ENCODE assay signal across 23 mouse cellular contexts in genomic region chr8:10490420-10490784, GRCm38 (mm10).
DNase-seq lines count a peak whose midpoint lies in the region; ATAC-seq lines count a peak whose summit lies in the region.
"Had no signal": no experiment of that assay in that cellular context is flagged by ENCODE, and none has a peak within 500 bp of the region (broad histone marks: within the 10 kb centered on the region; RNA-seq: fewer than 3 reads in every experiment).

No protein-coding gene starts in this region.

- no peaks in the 10 kb centered on the region for H3K9me3 ChIP-seq in forebrain, embryonic 16.5 days (ENCODE audit: control insufficient read depth, low read length)
- no peaks in the 10 kb centered on the region for H3K9me3 ChIP-seq in forebrain, embryonic 10.5 days
- H3K9me3 ChIP-seq in midbrain, embryonic 16.5 days (replicated peaks; ENCODE audit: control insufficient read depth, low read length, poor library complexity, severe bottlenecking) = no peaks in the 10 kb centered on the region
- no peaks in the 10 kb centered on the region for H3K9me3 ChIP-seq in midbrain, embryonic 10.5 days (replicated peaks)
- H3K9me3 ChIP-seq: heart, embryonic 13.5 days; intestine, embryonic 15.5 days; limb, embryonic 13.5 days; liver, embryonic 12.5 days; midbrain, embryonic 12.5 days; stomach, embryonic 15.5 days had no signal

- H3K36me3 ChIP-seq in forebrain, embryonic 16.5 days (ENCODE audit: control insufficient read depth, insufficient read depth) = no peaks in the 10 kb centered on the region
- no peaks in the 10 kb centered on the region for H3K36me3 ChIP-seq in forebrain, embryonic 10.5 days (replicated peaks)
- no peaks in the 10 kb centered on the region for H3K36me3 ChIP-seq in midbrain, embryonic 16.5 days (ENCODE audit: control insufficient read depth, insufficient read depth, low read length)
- no peaks in the 10 kb centered on the region for H3K36me3 ChIP-seq in midbrain, embryonic 10.5 days
- H3K36me3 ChIP-seq: heart, embryonic 13.5 days; intestine, embryonic 15.5 days; limb, embryonic 13.5 days; liver, embryonic 12.5 days; midbrain, embryonic 12.5 days; stomach, embryonic 15.5 days had no signal

- no peak for DNase-seq in forebrain, embryonic 10.5 days (ENCODE audit: extremely low spot score, low spot score)
- DNase-seq in layer of hippocampus, postnatal 10 days (ENCODE audit: low spot score in 2 of 2) = peak; percentile 42 to 62
- DNase-seq in layer of hippocampus, postnatal 25 days (ENCODE audit: extremely low spot score in 1 of 2, low spot score in 1 of 2) = no peak
- no peak for DNase-seq in midbrain, embryonic 10.5 days (ENCODE audit: low spot score)
- DNase-seq: adrenal gland, adult 2 months; cerebellum, adult 18-20 months; gastrocnemius, postnatal 25 days; heart, adult 2 months; heart, postnatal 14 days; kidney, adult 8-10 months; kidney, postnatal 14 days; lung, adult 18-20 months; lung, postnatal 10 days; thymus, postnatal 25 days had no signal

- H3K4me2 ChIP-seq in forebrain, embryonic 16.5 days (ENCODE audit: low read length) = no peak overlapping the region
- no peak overlapping the region for H3K4me2 ChIP-seq in midbrain, embryonic 16.5 days (ENCODE audit: low read length)
- H3K4me2 ChIP-seq: heart, embryonic 13.5 days; hindbrain, embryonic 14.5 days; intestine, embryonic 15.5 days; limb, embryonic 13.5 days; liver, embryonic 12.5 days; midbrain, embryonic 12.5 days; stomach, embryonic 15.5 days had no signal

- no peaks in the 10 kb centered on the region for H3K27me3 ChIP-seq in forebrain, embryonic 16.5 days (replicated peaks; ENCODE audit: control insufficient read depth, insufficient read depth, low read length)
- H3K27me3 ChIP-seq in forebrain, embryonic 10.5 days (ENCODE audit: poor library complexity, severe bottlenecking) = no peaks in the 10 kb centered on the region
- H3K27me3 ChIP-seq in midbrain, embryonic 16.5 days (ENCODE audit: control insufficient read depth, insufficient read depth, low read depth, low read length) = no peaks in the 10 kb centered on the region
- H3K27me3 ChIP-seq in midbrain, embryonic 10.5 days (ENCODE audit: low read depth, poor library complexity, severe bottlenecking) = no peaks in the 10 kb centered on the region
- H3K27me3 ChIP-seq: heart, embryonic 13.5 days; intestine, embryonic 15.5 days; limb, embryonic 13.5 days; liver, embryonic 12.5 days; midbrain, embryonic 12.5 days; stomach, embryonic 15.5 days had no signal

- H3K9ac ChIP-seq in forebrain, embryonic 16.5 days (replicated peaks; ENCODE audit: low read depth, low read length) = no peak overlapping the region
- H3K9ac ChIP-seq in midbrain, embryonic 16.5 days (ENCODE audit: low read depth, low read length) = no peak overlapping the region
- H3K9ac ChIP-seq: heart, embryonic 13.5 days; hindbrain, embryonic 14.5 days; intestine, embryonic 15.5 days; limb, embryonic 13.5 days; liver, embryonic 12.5 days; midbrain, embryonic 12.5 days; stomach, embryonic 15.5 days had no signal

- H3K4me3 ChIP-seq in forebrain, embryonic 16.5 days (replicated peaks; ENCODE audit: low read length) = no peak overlapping the region
- no peak overlapping the region for H3K4me3 ChIP-seq in forebrain, embryonic 10.5 days
- H3K4me3 ChIP-seq in midbrain, embryonic 16.5 days (ENCODE audit: low read depth, low read length) = no peak overlapping the region
- no peak overlapping the region for H3K4me3 ChIP-seq in midbrain, embryonic 10.5 days
- H3K4me3 ChIP-seq: heart, adult 2 months; heart, embryonic 13.5 days; intestine, embryonic 15.5 days; limb, embryonic 13.5 days; liver, embryonic 12.5 days; midbrain, embryonic 12.5 days; stomach, embryonic 15.5 days had no signal

- peaks cover 13% of the 10 kb centered on the region for H3K4me1 ChIP-seq in forebrain, embryonic 16.5 days (replicated peaks; ENCODE audit: control insufficient read depth, insufficient read depth, low read length)
- H3K4me1 ChIP-seq in forebrain, embryonic 10.5 days = no peaks in the 10 kb centered on the region
- H3K4me1 ChIP-seq in midbrain, embryonic 16.5 days (ENCODE audit: control insufficient read depth, insufficient read depth, low read length) = no peaks in the 10 kb centered on the region
- H3K4me1 ChIP-seq in midbrain, embryonic 10.5 days = no peaks in the 10 kb centered on the region
- H3K4me1 ChIP-seq: heart, embryonic 13.5 days; intestine, embryonic 15.5 days; limb, embryonic 13.5 days; liver, embryonic 12.5 days; midbrain, embryonic 12.5 days; stomach, embryonic 15.5 days had no signal

- WGBS in forebrain, embryonic 16.5 days = 77% methylated on average over 2 of the region's 2 CpGs
- 97% methylated on average over 2 of the region's 2 CpGs for WGBS in forebrain, embryonic 10.5 days
- 95% methylated on average over 2 of the region's 2 CpGs for WGBS in midbrain, embryonic 16.5 days
- WGBS in midbrain, embryonic 10.5 days = 93% methylated on average over 2 of the region's 2 CpGs

- peak; percentile 59 for ATAC-seq in forebrain, embryonic 16.5 days
- peak; percentile 32; the same call in 1 of the 2 replicates for ATAC-seq in midbrain, embryonic 16.5 days
- ATAC-seq: intestine, embryonic 15.5 days; liver, embryonic 12.5 days had no signal

- 0 out of 2 replicates have a peak overlapping the region, but pooled peaks have one; percentile 46 for H3K27ac ChIP-seq in forebrain, embryonic 16.5 days (ENCODE audit: low read length)
- H3K27ac ChIP-seq in forebrain, embryonic 10.5 days = no peak overlapping the region
- peak overlapping the region; percentile 40; the same call in 1 of the 2 replicates for H3K27ac ChIP-seq in midbrain, embryonic 16.5 days (ENCODE audit: low read length)
- H3K27ac ChIP-seq in midbrain, embryonic 10.5 days (replicated peaks) = no peak overlapping the region
- H3K27ac ChIP-seq: heart, adult 2 months; heart, embryonic 13.5 days; hindbrain, embryonic 14.5 days; intestine, embryonic 15.5 days; limb, embryonic 13.5 days; liver, embryonic 12.5 days; midbrain, embryonic 12.5 days; stomach, embryonic 15.5 days had no signal

Comparison
In these comparisons a context has a peak if more than half of its experiments do, and no peak if none do; other contexts are left out.
1. H3K27ac ChIP-seq: peak in forebrain, embryonic 16.5 days (single experiment) and midbrain, embryonic 16.5 days (single experiment); none in forebrain, embryonic 10.5 days (single experiment) and midbrain, embryonic 10.5 days (single experiment).
2. DNase-seq: peak in layer of hippocampus, postnatal 10 days (2 of 2); none in forebrain, embryonic 10.5 days (single experiment), layer of hippocampus, postnatal 25 days (0 of 2) and midbrain, embryonic 10.5 days (single experiment).